Mouse (Mus musculus) myocyte (in vitro differentiated cells): ENCODE results near the gene Prrx1.

Experiments used
- CEBPB ChIP-seq: IDR thresholded peaks from 2 replicates; pipeline ENCODE4 v1.6.1; 2011; ENCODE audit warnings: mild to moderate bottlenecking, moderate library complexity; ENCODE audit not compliant: poor library complexity, insufficient read depth, severe bottlenecking
- E2F4 ChIP-seq: IDR thresholded peaks from one replicate; pipeline ENCODE4 v1.6.1; 2011; ENCODE audit warnings: mild to moderate bottlenecking, control low read depth, moderate library complexity; ENCODE audit not compliant: insufficient read depth
- MAX ChIP-seq: IDR thresholded peaks from one replicate; pipeline ENCODE4 v1.6.1; 2011; ENCODE audit warnings: low read depth, mild to moderate bottlenecking, control low read depth
- MYOD1 ChIP-seq, 3 experiments: IDR thresholded peaks; one replicate each; pipeline ENCODE4 v1.6.1; 2011; ENCODE audit warnings: control low read depth in 2 of 3, low read depth in 2 of 3, mild to moderate bottlenecking in 2 of 3, moderate library complexity in 1 of 3; ENCODE audit not compliant: insufficient read length in 2 of 3, control insufficient read depth in 1 of 3
- MYOG ChIP-seq, 3 experiments: IDR thresholded peaks; one replicate each; pipeline ENCODE4 v1.6.1; 2011; ENCODE audit warnings: control low read depth in 2 of 3, low read depth in 2 of 3, mild to moderate bottlenecking in 2 of 3; ENCODE audit not compliant: insufficient read length in 2 of 3, control insufficient read depth in 1 of 3, insufficient read depth in 1 of 3
- POLR2A ChIP-seq: IDR thresholded peaks from one replicate; pipeline ENCODE4 v1.6.1; 2011; ENCODE audit warnings: low read depth, mild to moderate bottlenecking, control low read depth, moderate library complexity; ENCODE audit not compliant: insufficient read length
- POLR2AphosphoS2 ChIP-seq: IDR thresholded peaks from one replicate; pipeline ENCODE4 v1.6.1; 2011; ENCODE audit warnings: low read depth, control low read depth; ENCODE audit not compliant: insufficient read length
- SRF ChIP-seq: IDR thresholded peaks from one replicate; pipeline ENCODE4 v1.6.1; 2011; ENCODE audit warnings: low read depth; ENCODE audit not compliant: control insufficient read depth, insufficient read length
- TCF12 ChIP-seq: IDR thresholded peaks from one replicate; pipeline ENCODE4 v1.6.1; 2011; ENCODE audit warnings: mild to moderate bottlenecking, control low read depth; ENCODE audit not compliant: poor library complexity, insufficient read depth, severe bottlenecking
- USF1 ChIP-seq: IDR thresholded peaks from one replicate; pipeline ENCODE4 v1.6.1; 2011; ENCODE audit warnings: low read depth, mild to moderate bottlenecking, control low read depth, moderate library complexity

DNA sequence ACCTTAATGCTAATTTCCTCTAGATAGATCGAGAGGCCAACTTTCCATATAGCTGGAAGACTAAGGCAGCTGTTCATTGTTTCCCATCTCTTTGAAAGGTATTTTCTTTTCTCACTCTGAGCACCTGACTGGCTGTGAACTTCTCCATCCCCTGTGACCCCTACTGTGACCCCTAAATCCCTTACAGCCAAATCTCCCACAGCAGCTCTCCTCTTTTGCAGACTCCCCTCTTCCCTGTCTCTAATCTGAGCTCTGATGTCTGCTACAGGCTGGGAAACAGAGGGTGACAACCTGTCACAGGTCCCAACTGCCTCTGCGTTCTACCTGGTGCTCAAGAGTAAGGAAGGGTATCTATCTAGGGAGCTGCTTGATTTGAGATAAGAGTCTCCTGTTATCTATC, 4.0 kb downstream of the Prrx1 start:
- no peak for TF ChIP-seq POLR2A
- TF ChIP-seq MAX = no peak
- TF ChIP-seq USF1 = no peak
- TF ChIP-seq TCF12 = no peak
- no peak for TF ChIP-seq E2F4
- no peak for TF ChIP-seq MYOD1 (IDR thresholded peaks at IDR 0.05; ENCODE audit: control insufficient read depth in 1 of 3, insufficient read length in 2 of 3, low read depth in 2 of 3)
- TF ChIP-seq CEBPB = no peak
- TF ChIP-seq POLR2AphosphoS2 = no peak
- TF ChIP-seq SRF = no peak
- no peak for TF ChIP-seq MYOG (IDR thresholded peaks at IDR 0.05; ENCODE audit: control insufficient read depth in 1 of 3, insufficient read depth in 1 of 3, insufficient read length in 2 of 3, low read depth in 2 of 3)
